Mouse (Mus musculus) kidney, embryonic 15.5 days (tissue): ENCODE results near the gene Renbp. TPM values are rescaled to one million over a fixed set of nuclear protein-coding genes. Genes with fewer than 3 reads are reported as not detected.
A peak's percentile ranks its signal among the peaks of the same experiment; 100 is the strongest.

Experiments
- ATAC-seq: fragments of 200-750 bp; cut with Nextera tagmentation; replicated peaks from 2 replicates; pipeline ENCODE4 v1.8.0; 2017; ENCODE audit warnings: moderate TSS enrichment; ENCODE audit not compliant: low FRiP score
- H3K27ac ChIP-seq: fragments of 300-500 bp; sonication (generic); 2 replicates; pipeline ENCODE4 v1.5.1; 2015; ENCODE audit warnings: mild to moderate bottlenecking, inconsistent platforms
- H3K27me3 ChIP-seq: fragments of 300-500 bp; sonication (generic); 2 replicates; pipeline ENCODE4 v1.6.1; 2015; ENCODE audit warnings: inconsistent platforms
- H3K36me3 ChIP-seq: fragments of 300-500 bp; sonication (generic); 2 replicates; pipeline ENCODE4 v1.6.1; 2015; ENCODE audit warnings: inconsistent platforms
- H3K4me1 ChIP-seq: fragments of 300-500 bp; sonication (generic); 2 replicates; pipeline ENCODE4 v1.6.1; 2015; ENCODE audit warnings: inconsistent platforms
- H3K4me2 ChIP-seq: fragments of 300-500 bp; sonication (generic); 2 replicates; pipeline ENCODE4 v1.6.1; 2015; ENCODE audit warnings: moderate library complexity, mild to moderate bottlenecking, inconsistent platforms
- H3K4me3 ChIP-seq: fragments of 300-500 bp; sonication (generic); replicated peaks from 2 replicates; pipeline ENCODE4 v1.5.1; 2015; ENCODE audit warnings: mild to moderate bottlenecking, inconsistent platforms
- H3K9ac ChIP-seq: fragments of 300-500 bp; sonication (generic); 2 replicates; pipeline ENCODE4 v1.6.1; 2015; ENCODE audit warnings: mild to moderate bottlenecking, inconsistent platforms
- H3K9me3 ChIP-seq: fragments of 300-500 bp; sonication (generic); replicated peaks from 2 replicates; pipeline ENCODE4 v1.6.1; 2016; ENCODE audit warnings: inconsistent platforms
- WGBS: fragments of 180-500 bp; shearing (Covaris S2); methylation state at CpG from one replicate; pipeline ENCODE4 v1.1.7; 2015; ENCODE audit warnings: mixed read lengths; 5-methylcytosine and 5-hydroxymethylcytosine counted together
- polyA plus RNA-seq: library from polyadenylated mRNA; unstranded; fragments of >200 nt; fragmentation: Nextera tagmentation; extraction: Ambion mirVana; gene quantifications from 2 replicates; pipeline ENCODE4 v1.2.1, GENCODE M21; 2015

Renbp gene
- polyA plus RNA-seq, 1 experiment from 2014 or later = 54.5 TPM

GRCm38 (mm10) chrX:73916945-73917344 is 13.7 kb downstream of the Renbp start:
- Histone ChIP-seq H3K9me3 (no peaks in the 10 kb centered on the region), H3K4me2 (no peak overlapping the region), H3K4me1 (peaks cover 6% of the 10 kb centered on the region; the same call in 1 of the 2 replicates), H3K27me3 (no peaks in the 10 kb centered on the region), H3K9ac (no peak overlapping the region), H3K4me3 (no peak overlapping the region), H3K27ac (no peak overlapping the region), H3K36me3 (peaks cover 30% of the 10 kb centered on the region)
- WGBS = 89% methylated on average over 8 of the region's 8 CpGs
- no peak for ATAC-seq

GRCm38 (mm10) chrX:73914827-73915703 is 15.6 kb downstream of the Renbp start:
- ATAC-seq = peak; percentile 98
- Histone ChIP-seq H3K36me3 (peaks cover 30% of the 10 kb centered on the region), H3K9ac (peak overlapping the region; percentile 8; the same call in 1 of the 2 replicates), H3K9me3 (no peaks in the 10 kb centered on the region), H3K4me3 (peak overlapping the region; percentile 20), H3K27me3 (no peaks in the 10 kb centered on the region), H3K4me1 (peaks cover 7% of the 10 kb centered on the region; the same call in 1 of the 2 replicates), H3K4me2 (peak overlapping the region; percentile 44), H3K27ac (peak overlapping the region; percentile 82)
- 26% methylated on average over 31 of the region's 31 CpGs for WGBS

GRCm38 (mm10) chrX:73911588-73911987 is 19.1 kb downstream of the Renbp start:
- H3K4me3 ChIP-seq = no peak overlapping the region
- no peaks in the 10 kb centered on the region for H3K27me3 ChIP-seq
- H3K9ac ChIP-seq = no peak overlapping the region
- H3K9me3 ChIP-seq = no peaks in the 10 kb centered on the region
- WGBS = 74% methylated on average over 2 of the region's 2 CpGs
- H3K27ac ChIP-seq = no peak overlapping the region
- H3K4me1 ChIP-seq = peaks cover 7% of the 10 kb centered on the region; the same call in 1 of the 2 replicates
- no peak overlapping the region for H3K4me2 ChIP-seq
- ATAC-seq = no peak
- no peaks in the 10 kb centered on the region for H3K36me3 ChIP-seq

GRCm38 (mm10) chrX:73911156-73911555 is 19.5 kb downstream of the Renbp start:
- no peak overlapping the region for H3K9ac ChIP-seq
- no peaks in the 10 kb centered on the region for H3K9me3 ChIP-seq
- peak overlapping the region; percentile 23 for H3K4me3 ChIP-seq
- H3K36me3 ChIP-seq = no peaks in the 10 kb centered on the region
- peak overlapping the region; percentile 52 for H3K4me2 ChIP-seq
- ATAC-seq = no peak
- no peaks in the 10 kb centered on the region for H3K27me3 ChIP-seq
- peaks cover 7% of the 10 kb centered on the region; the same call in 1 of the 2 replicates for H3K4me1 ChIP-seq
- H3K27ac ChIP-seq = no peak overlapping the region
- WGBS = 14% methylated on average over 26 of the region's 26 CpGs

- no peak overlapping the region for H3K9ac ChIP-seq
Observed at GRCm38 (mm10) chrX:73910451-73910850, 20.2 kb downstream of the Renbp start.

GRCm38 (mm10) chrX:73910049-73910448 is 20.6 kb downstream of the Renbp start:
- 86% methylated on average over 1 of the region's 1 CpGs for WGBS
- H3K36me3 ChIP-seq = no peaks in the 10 kb centered on the region
- H3K4me2 ChIP-seq = no peak overlapping the region
- no peaks in the 10 kb centered on the region for H3K27me3 ChIP-seq
- H3K4me3 ChIP-seq = no peak overlapping the region
- H3K27ac ChIP-seq = no peak overlapping the region
- H3K4me1 ChIP-seq = peaks cover 7% of the 10 kb centered on the region; the same call in 1 of the 2 replicates
- ATAC-seq = no peak
- H3K9me3 ChIP-seq = no peaks in the 10 kb centered on the region
- H3K9ac ChIP-seq = no peak overlapping the region

More at GRCm38 (mm10) chrX:73910451-73910850, 20.2 kb downstream of the Renbp start:
- Histone ChIP-seq H3K4me1 (peaks cover 7% of the 10 kb centered on the region; the same call in 1 of the 2 replicates), H3K9me3 (no peaks in the 10 kb centered on the region), H3K4me2 (peak overlapping the region; percentile 52), H3K27ac (no peak overlapping the region), H3K27me3 (no peaks in the 10 kb centered on the region), H3K36me3 (no peaks in the 10 kb centered on the region), H3K4me3 (no peak overlapping the region)
- ATAC-seq = no peak

GRCm38 (mm10) chrX:73897959-73898358 is 32.7 kb downstream of the Renbp start:
- H3K27me3 ChIP-seq = 0 out of 2 replicates have a peak, but pooled peaks cover 4% of the 10 kb centered on the region
- H3K27ac ChIP-seq = no peak overlapping the region
- no peaks in the 10 kb centered on the region for H3K9me3 ChIP-seq
- H3K4me1 ChIP-seq = no peaks in the 10 kb centered on the region
- H3K4me3 ChIP-seq = no peak overlapping the region
- H3K4me2 ChIP-seq = no peak overlapping the region
- H3K9ac ChIP-seq = no peak overlapping the region
- no peaks in the 10 kb centered on the region for H3K36me3 ChIP-seq
- ATAC-seq = no peak
- 69% methylated on average over 3 of the region's 3 CpGs for WGBS

- ATAC-seq = no peak
- Histone ChIP-seq H3K27me3 (0 out of 2 replicates have a peak, but pooled peaks cover 7% of the 10 kb centered on the region), H3K9ac (no peak within 1 kb of the TSS), H3K4me3 (no peak within 1 kb of the TSS), H3K9me3 (no peaks in the 10 kb centered on the region), H3K27ac (no peak within 1 kb of the TSS), H3K36me3 (no peaks in the 10 kb centered on the region), H3K4me2 (no peak within 1 kb of the TSS), H3K4me1 (no peaks in the 10 kb centered on the region)
- WGBS = 13% methylated on average over 2 of the region's 2 CpGs
Observed at GRCm38 (mm10) chrX:73895719-73896118, 34.9 kb downstream of the Renbp start, which contains the start of gene L1cam. Gene L1cam (minus strand): TSS chrX:73896105.

- H3K9ac ChIP-seq = no peak overlapping the region
- H3K4me1 ChIP-seq = no peaks in the 10 kb centered on the region
- H3K36me3 ChIP-seq = no peaks in the 10 kb centered on the region
- no peak overlapping the region for H3K27ac ChIP-seq
- H3K9me3 ChIP-seq = no peaks in the 10 kb centered on the region
- no peak overlapping the region for H3K4me2 ChIP-seq
- 0 out of 2 replicates have a peak, but pooled peaks cover 6% of the 10 kb centered on the region for H3K27me3 ChIP-seq
- no peak overlapping the region for H3K4me3 ChIP-seq
- no peak for ATAC-seq
- 92% methylated on average over 14 of the region's 14 CpGs for WGBS
Observed at GRCm38 (mm10) chrX:73892833-73893232, 37.8 kb downstream of the Renbp start.

- H3K4me3 ChIP-seq = no peak within 1 kb of the TSS
- H3K4me2 ChIP-seq = no peak within 1 kb of the TSS
- ATAC-seq = 0 out of 2 replicates have a peak, but pooled peaks have one; percentile 18
- no peaks in the 10 kb centered on the region for H3K4me1 ChIP-seq
- H3K36me3 ChIP-seq = no peaks in the 10 kb centered on the region
- peak within 1 kb of the TSS; percentile 13; the same call in 1 of the 2 replicates for H3K27ac ChIP-seq
- no peaks in the 10 kb centered on the region for H3K9me3 ChIP-seq
- WGBS = 73% methylated on average over 6 of the region's 6 CpGs
- H3K9ac ChIP-seq = no peak within 1 kb of the TSS
- H3K27me3 ChIP-seq = 0 out of 2 replicates have a peak, but pooled peaks cover 6% of the 10 kb centered on the region
Observed at GRCm38 (mm10) chrX:73891551-73892152, 39.0 kb downstream of the Renbp start, which contains the start of gene Avpr2. Gene Avpr2 (plus strand): TSS chrX:73892102.

- H3K9me3 ChIP-seq = no peaks in the 10 kb centered on the region
- H3K27me3 ChIP-seq = peaks cover 21% of the 10 kb centered on the region
- no peak overlapping the region; the same call in 1 of the 2 replicates for H3K4me3 ChIP-seq
- 26% methylated on average over 6 of the region's 6 CpGs for whole genome bisulfite sequencing
- H3K36me3 ChIP-seq = no peaks in the 10 kb centered on the region
- ATAC-seq = peak; percentile 86
- H3K27ac ChIP-seq = peak overlapping the region; percentile 83
- H3K4me2 ChIP-seq = peak overlapping the region; percentile 70
- no peak overlapping the region for H3K9ac ChIP-seq
- H3K4me1 ChIP-seq = peaks cover 12% of the 10 kb centered on the region; the same call in 1 of the 2 replicates
Observed at GRCm38 (mm10) chrX:73881463-73881862, 49.2 kb downstream of the Renbp start.

GRCm38 (mm10) chrX:73881036-73881427 is 49.6 kb downstream of the Renbp start:
- peak; percentile 63 for ATAC-seq
- H3K9me3 ChIP-seq = no peaks in the 10 kb centered on the region
- peak overlapping the region; percentile 83 for H3K27ac ChIP-seq
- WGBS = 20% methylated on average over 16 of the region's 16 CpGs
- H3K4me2 ChIP-seq = peak overlapping the region; percentile 70
- H3K4me1 ChIP-seq = peaks cover 12% of the 10 kb centered on the region; the same call in 1 of the 2 replicates
- H3K4me3 ChIP-seq = peak overlapping the region; percentile 45
- no peak overlapping the region for H3K9ac ChIP-seq
- H3K36me3 ChIP-seq = no peaks in the 10 kb centered on the region
- peaks cover 21% of the 10 kb centered on the region for H3K27me3 ChIP-seq
